Mouse (Mus musculus) urinary bladder, adult 2 months (tissue): ENCODE measurements around the gene Tmem216. TPM values are rescaled to one million over a fixed set of nuclear protein-coding genes. Genes with fewer than 3 reads are reported as not detected.
"Not testable (repeated sequence)": the region's sequence is repeated elsewhere in the genome, so short reads cannot be mapped to it uniquely, and the experiment has no call there.

Experiments
- DNase-seq: peaks from one replicate; pipeline ENCODE4 v3.0.0; 2022; ENCODE audit warnings: low spot score
- polyA plus RNA-seq: library from polyadenylated mRNA; depleted of rRNA; stranded (reverse); fragments of >200 nt; gene quantifications from 2 replicates; pipeline ENCODE4 v1.2.3, GENCODE M21; 2012

Gene Tmem216
- polyA plus RNA-seq, 1 experiment: 35.7 TPM

- no peak for DNase-seq
These were observed 9.2 kb upstream of the Tmem216 start for GRCm38 (mm10) chr19:10565217-10565616.

DNA sequence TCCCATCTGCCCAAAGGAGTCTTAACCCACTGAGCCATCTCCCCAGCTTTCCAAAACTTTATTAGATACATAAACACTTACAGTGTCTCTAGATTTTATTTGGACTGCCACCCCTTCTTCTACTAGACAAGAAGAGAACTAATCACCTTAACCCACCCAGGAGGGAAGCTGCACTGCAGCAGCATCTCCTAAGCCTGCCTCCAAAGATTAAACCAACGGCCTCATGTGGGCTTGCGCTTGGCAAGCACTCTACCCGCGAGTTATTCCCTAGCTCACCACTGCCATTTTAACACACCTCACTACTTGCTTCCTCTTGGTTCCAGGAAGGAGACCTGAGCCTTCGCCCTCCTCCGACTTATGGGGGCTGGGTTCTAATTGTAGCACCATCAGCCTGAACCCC lies 8.2 kb upstream of the Tmem216 start:
- DNase-seq: no peak

DNA sequence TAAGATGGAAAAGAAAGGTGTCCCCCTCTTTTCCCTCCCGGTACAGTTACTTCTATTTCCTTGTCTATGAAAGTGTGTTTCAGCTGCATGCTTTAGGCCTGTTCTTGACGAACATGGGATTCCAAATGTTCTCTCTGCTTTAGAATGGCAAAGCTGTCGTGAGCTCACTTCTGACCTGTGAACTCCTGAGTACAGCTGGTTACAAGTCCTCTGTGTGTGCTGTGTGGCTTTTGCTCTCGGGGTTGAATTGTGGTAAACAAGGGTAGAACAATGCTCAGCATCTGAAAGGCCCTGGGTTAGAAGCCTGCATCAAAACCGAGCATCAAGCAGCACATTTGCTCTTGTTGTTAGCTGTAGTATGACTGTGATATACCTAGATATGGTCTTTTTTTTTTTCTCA lies 6.3 kb upstream of the Tmem216 start:
- no peak for DNase-seq

DNA sequence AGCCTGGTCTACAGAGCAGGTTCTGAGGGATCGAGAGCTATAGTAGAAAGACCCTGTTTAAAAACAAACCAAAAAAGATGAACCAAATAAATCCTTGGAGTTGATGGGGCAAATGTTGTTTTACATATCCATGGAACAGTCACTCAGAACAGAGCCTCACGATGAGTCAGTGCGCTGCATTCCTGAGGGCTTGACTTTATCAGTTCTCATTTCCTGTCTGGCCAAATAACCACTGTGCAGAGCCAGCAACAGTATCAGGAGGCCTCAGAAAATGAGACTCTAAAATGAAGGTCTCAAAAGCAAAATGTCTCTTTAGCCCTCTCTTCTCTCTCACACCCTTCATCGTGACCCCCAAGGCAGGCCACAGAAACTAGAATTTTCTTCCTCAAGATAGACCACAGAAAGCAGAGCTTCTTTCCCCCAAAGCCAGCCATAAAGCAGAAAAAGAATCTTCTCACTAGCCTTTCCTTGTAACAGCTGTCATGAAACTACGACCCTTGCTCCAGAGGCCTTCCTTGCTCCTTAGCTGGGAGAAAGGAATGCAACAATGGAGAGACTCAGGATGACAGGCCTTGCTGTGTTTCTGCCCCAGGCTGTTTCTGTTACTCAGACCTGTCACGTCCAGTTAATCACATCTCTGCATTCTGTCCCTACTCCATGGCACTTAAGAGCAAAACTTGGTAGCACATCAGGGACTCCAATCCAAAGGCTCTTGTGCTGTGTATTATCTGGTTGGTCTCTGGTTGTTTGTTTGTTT lies 5.7 kb upstream of the Tmem216 start:
- DNase-seq: no peak

GRCm38 (mm10) chr19:10560108-10560507 lies 4.1 kb upstream of the Tmem216 start:
- DNase-seq: no peak

GRCm38 (mm10) chr19:10557837-10558375 lies 1.9 kb upstream of the Tmem216 start:
- not testable (repeated sequence) for DNase-seq

DNA sequence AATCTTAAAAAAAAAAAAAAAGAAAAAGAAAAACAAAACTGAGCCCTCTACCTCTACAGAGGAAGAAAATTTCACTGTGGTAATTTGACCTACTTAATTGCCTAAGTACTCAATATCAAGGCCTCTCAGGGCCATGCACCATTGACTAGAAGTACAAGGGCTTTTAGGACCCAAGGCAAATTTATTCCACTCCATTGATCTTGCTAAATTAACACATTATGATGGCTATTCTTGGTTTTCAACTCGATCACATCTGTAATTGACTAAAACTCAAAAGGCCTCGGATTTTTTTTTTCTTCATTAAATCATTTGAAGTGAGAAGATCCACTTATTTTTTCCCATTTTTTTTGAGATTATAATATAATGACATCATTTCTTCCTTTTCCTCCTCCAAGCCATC lies 1.4 kb upstream of the Tmem216 start:
- no peak for DNase-seq

DNA sequence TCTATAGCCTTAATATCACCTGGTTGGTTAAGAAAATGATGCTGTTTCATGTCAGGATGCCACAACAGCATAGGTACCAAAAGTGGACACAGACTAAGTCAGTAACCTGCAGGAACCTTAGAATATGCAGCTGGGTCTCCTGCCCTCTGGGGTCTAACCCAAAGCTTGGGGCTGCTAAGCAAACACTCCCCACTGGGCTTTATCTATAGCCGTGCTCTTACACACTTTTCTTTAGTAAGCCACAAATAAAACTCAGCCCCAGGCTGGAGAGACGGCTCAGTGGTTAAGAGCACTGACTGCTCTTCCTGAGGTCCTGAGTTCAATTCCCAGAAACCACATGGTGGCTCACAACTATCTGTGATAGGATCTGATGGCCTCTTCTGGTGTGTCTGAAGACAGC lies 963 bp upstream of the Tmem216 start:
- no peak for DNase-seq

DNA sequence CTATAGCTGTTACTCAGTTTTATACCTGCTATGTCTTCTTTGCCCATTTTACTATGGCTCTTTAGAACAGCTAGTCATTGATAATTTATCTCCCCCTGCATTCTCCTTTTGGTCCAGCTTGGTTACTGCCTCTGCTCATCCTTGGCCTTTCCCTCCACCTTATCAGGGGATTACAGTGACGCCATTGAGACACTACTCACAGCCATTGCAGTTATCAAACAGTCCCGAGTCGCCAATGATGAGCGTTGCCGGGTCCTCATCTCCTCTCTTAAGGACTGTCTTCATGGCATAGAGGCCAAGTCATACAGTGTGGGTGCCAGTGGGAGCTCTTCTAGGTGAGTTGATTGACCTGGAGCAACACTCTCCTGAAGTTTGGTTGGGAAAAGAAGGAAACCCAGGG lies 16.6 kb downstream of the Tmem216 start:
- DNase-seq: no peak

GRCm38 (mm10) chr19:10530082-10530481 lies 26.0 kb downstream of the Tmem216 start:
- DNase-seq: no peak

GRCm38 (mm10) chr19:10525910-10526309 lies 30.1 kb downstream of the Tmem216 start, which contains the start of gene Sdhaf2:
Gene Sdhaf2 (minus strand): TSS chr19:10526142.
- no peak for DNase-seq

DNA sequence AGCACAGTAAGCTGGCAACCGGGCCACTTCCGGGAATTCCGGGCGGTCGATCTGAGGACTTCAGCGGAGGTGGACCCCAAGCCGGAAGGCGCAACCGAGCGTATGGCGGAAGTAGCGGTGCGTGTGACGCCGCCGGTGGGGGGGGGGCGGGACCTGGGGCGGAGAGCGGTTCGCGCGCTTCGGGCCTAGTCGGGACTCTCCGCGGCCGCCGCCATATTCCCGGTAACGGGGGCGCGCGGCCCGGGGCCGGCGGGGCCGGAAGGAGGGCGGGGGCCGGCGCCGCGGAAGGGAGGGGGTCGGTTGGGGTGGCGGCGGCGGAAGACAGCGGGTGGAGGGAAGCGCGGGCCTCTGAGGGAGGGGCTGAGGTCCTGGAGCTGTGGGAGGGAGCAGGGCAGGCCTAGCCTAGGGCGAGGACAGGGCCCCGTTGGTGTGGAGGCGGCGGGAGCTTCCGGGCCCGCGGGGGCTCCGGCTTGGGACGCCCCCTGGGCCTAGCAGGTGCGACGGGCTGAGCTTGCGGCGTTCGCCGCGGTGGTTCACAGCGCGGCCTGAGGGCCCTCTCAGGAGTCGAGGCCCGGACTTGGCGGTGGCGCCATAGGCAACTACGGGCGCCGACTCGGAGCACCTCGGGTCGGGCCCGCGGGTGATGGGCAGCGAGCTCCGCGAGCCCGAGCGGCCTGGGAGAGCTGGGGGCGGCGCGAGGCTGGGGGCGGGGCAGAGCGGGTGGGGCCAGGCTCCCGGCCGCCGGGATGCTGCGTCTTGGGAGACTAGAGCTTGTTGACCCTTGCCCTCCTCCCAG lies 30.7 kb downstream of the Tmem216 start, which contains the start of gene Cpsf7:
Gene Cpsf7 (plus strand): TSS at position 161 of the 796 bp plus-strand sequence.
- DNase-seq: peak; percentile 86

GRCm38 (mm10) chr19:10524784-10525105 lies 31.3 kb downstream of the Tmem216 start:
- DNase-seq: no peak

GRCm38 (mm10) chr19:10523483-10524080 lies 32.5 kb downstream of the Tmem216 start:
- no peak for DNase-seq

GRCm38 (mm10) chr19:10521926-10522325 lies 34.1 kb downstream of the Tmem216 start:
- DNase-seq: no peak

GRCm38 (mm10) chr19:10520355-10520754 lies 35.7 kb downstream of the Tmem216 start:
- no peak for DNase-seq

- DNase-seq: no peak
These were observed 45.2 kb downstream of the Tmem216 start for GRCm38 (mm10) chr19:10510759-10511330.

GRCm38 (mm10) chr19:10502571-10502970 lies 53.5 kb downstream of the Tmem216 start:
- DNase-seq: no peak

- no peak for DNase-seq
These were observed 55.5 kb downstream of the Tmem216 start for GRCm38 (mm10) chr19:10500581-10500980.

GRCm38 (mm10) chr19:10497512-10498160 lies 58.4 kb downstream of the Tmem216 start:
- DNase-seq: no peak

GRCm38 (mm10) chr19:10496976-10497375 lies 59.1 kb downstream of the Tmem216 start:
- no peak for DNase-seq

GRCm38 (mm10) chr19:10495670-10496069 lies 60.4 kb downstream of the Tmem216 start:
- DNase-seq: no peak
